Mouse (Mus musculus) heart, embryonic 11.5 days (tissue): ENCODE results near the gene Abhd8. TPM values are rescaled to one million over a fixed set of nuclear protein-coding genes. Genes with fewer than 3 reads are reported as not detected.

ENCODE experiments used
- ATAC-seq: fragments of 200-750 bp; cut with Nextera tagmentation; replicated peaks from 2 replicates; pipeline ENCODE4 v1.8.0; 2017; ENCODE audit warnings: moderate library complexity; ENCODE audit not compliant: insufficient number of reproducible peaks, low FRiP score, low TSS enrichment
- H3K27ac ChIP-seq: fragments of 300-500 bp; sonication (generic); 2 replicates; pipeline ENCODE4 v1.5.1; 2014; ENCODE audit warnings: mild to moderate bottlenecking, low read depth, low read length
- H3K27me3 ChIP-seq: fragments of 300-500 bp; sonication (generic); 2 replicates; pipeline ENCODE4 v1.6.1; 2014; ENCODE audit warnings: mild to moderate bottlenecking, low read length, mixed read lengths; ENCODE audit not compliant: control insufficient read depth, insufficient read depth
- H3K36me3 ChIP-seq: fragments of 300-500 bp; sonication (generic); 2 replicates; pipeline ENCODE4 v1.6.1; 2014; ENCODE audit warnings: mild to moderate bottlenecking, low read length, moderate library complexity, mixed read lengths; ENCODE audit not compliant: control insufficient read depth, insufficient read depth
- H3K4me1 ChIP-seq: fragments of 300-500 bp; sonication (generic); 2 replicates; pipeline ENCODE4 v1.6.1; 2014; ENCODE audit warnings: low read length; ENCODE audit not compliant: control insufficient read depth, insufficient read depth
- H3K4me2 ChIP-seq: fragments of 300-500 bp; sonication (generic); 2 replicates; pipeline ENCODE4 v1.6.1; 2014; ENCODE audit warnings: mild to moderate bottlenecking, moderate library complexity
- H3K4me3 ChIP-seq: fragments of 300-500 bp; sonication (generic); 2 replicates; pipeline ENCODE4 v1.5.1; 2014; ENCODE audit warnings: low read depth, low read length
- H3K9ac ChIP-seq: fragments of 300-500 bp; sonication (generic); 2 replicates; pipeline ENCODE4 v1.6.1; 2014; ENCODE audit warnings: mild to moderate bottlenecking, low read depth, low read length, moderate library complexity
- H3K9me3 ChIP-seq: fragments of 300-500 bp; sonication (generic); replicated peaks from 2 replicates; pipeline ENCODE4 v1.6.1; 2016; ENCODE audit warnings: low read length; ENCODE audit not compliant: control insufficient read depth
- WGBS: fragments of 180-500 bp; shearing (Covaris S2); extraction: QIAGEN DNeasy Blood & Tissue Kit; methylation state at CpG from one replicate; pipeline ENCODE4 v1.1.7; 2014; ENCODE audit not compliant: insufficient replicate concordance; 5-methylcytosine and 5-hydroxymethylcytosine counted together
- polyA plus RNA-seq: library from polyadenylated mRNA; unstranded; fragments of >200 nt; fragmentation: Nextera tagmentation; extraction: Ambion mirVana; gene quantifications from 2 replicates; pipeline ENCODE4 v1.2.1, GENCODE M21; 2014

The Abhd8 gene
- polyA plus RNA-seq, 1 experiment from 2014 or later: 17.0 TPM

DNA sequence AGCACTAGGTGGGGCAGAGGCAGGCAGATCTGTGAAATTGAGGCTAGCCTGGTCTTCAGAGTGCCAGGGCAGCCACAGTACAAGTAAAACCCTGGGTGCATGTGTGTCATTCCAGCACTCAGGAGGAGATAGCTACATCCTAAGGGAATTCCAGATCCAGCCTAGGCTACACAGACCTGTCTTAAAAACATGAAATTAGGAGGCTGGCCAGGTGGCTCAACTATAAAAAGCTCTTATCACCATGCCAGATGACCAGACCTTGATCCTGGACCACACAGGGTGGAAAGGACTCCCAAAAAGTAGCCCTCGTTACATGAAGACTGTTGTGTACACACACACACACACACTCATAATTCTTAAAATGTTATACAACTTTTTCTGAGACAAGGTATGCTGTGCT lies 4.5 kb upstream of the Abhd8 start:
- WGBS: 90% methylated on average over 1 of the region's 1 CpGs
- Histone ChIP-seq H3K9ac (no peak overlapping the region), H3K4me1 (peaks cover 21% of the 10 kb centered on the region), H3K9me3 (no peaks in the 10 kb centered on the region), H3K27me3 (no peaks in the 10 kb centered on the region), H3K4me2 (no peak overlapping the region), H3K36me3 (peaks cover 12% of the 10 kb centered on the region), H3K27ac (no peak overlapping the region), H3K4me3 (no peak overlapping the region; the same call in 1 of the 2 replicates)
- ATAC-seq: no peak

GRCm38 (mm10) chr8:71467201-71467600 lies 3.7 kb upstream of the Abhd8 start:
- H3K9me3 ChIP-seq: no peaks in the 10 kb centered on the region
- H3K4me2 ChIP-seq: no peak overlapping the region
- WGBS: 88% methylated on average over 2 of the region's 2 CpGs
- H3K9ac ChIP-seq: no peak overlapping the region
- peaks cover 5% of the 10 kb centered on the region; the same call in 1 of the 2 replicates for H3K27me3 ChIP-seq
- H3K27ac ChIP-seq: no peak overlapping the region
- H3K4me1 ChIP-seq: peaks cover 27% of the 10 kb centered on the region
- no peak overlapping the region for H3K4me3 ChIP-seq
- ATAC-seq: no peak
- H3K36me3 ChIP-seq: peaks cover 11% of the 10 kb centered on the region

GRCm38 (mm10) chr8:71466198-71466597 lies 2.7 kb upstream of the Abhd8 start:
- peaks cover 27% of the 10 kb centered on the region for H3K4me1 ChIP-seq
- H3K9me3 ChIP-seq: no peaks in the 10 kb centered on the region
- no peak overlapping the region for H3K9ac ChIP-seq
- H3K4me3 ChIP-seq: no peak overlapping the region
- ATAC-seq: no peak
- no peak overlapping the region for H3K4me2 ChIP-seq
- 92% methylated on average over 5 of the region's 5 CpGs for WGBS
- peaks cover 12% of the 10 kb centered on the region for H3K27me3 ChIP-seq
- no peak overlapping the region for H3K27ac ChIP-seq
- peaks cover 5% of the 10 kb centered on the region for H3K36me3 ChIP-seq

GRCm38 (mm10) chr8:71465733-71466132 lies 2.3 kb upstream of the Abhd8 start:
- H3K36me3 ChIP-seq: peaks cover 6% of the 10 kb centered on the region
- 70% methylated on average over 8 of the region's 8 CpGs for WGBS
- H3K27ac ChIP-seq: no peak overlapping the region
- ATAC-seq: no peak
- H3K4me1 ChIP-seq: peaks cover 26% of the 10 kb centered on the region
- H3K9ac ChIP-seq: peak overlapping the region; percentile 81
- H3K27me3 ChIP-seq: peaks cover 16% of the 10 kb centered on the region
- peak overlapping the region; percentile 83 for H3K4me3 ChIP-seq
- peak overlapping the region; percentile 90 for H3K4me2 ChIP-seq
- no peaks in the 10 kb centered on the region for H3K9me3 ChIP-seq

DNA sequence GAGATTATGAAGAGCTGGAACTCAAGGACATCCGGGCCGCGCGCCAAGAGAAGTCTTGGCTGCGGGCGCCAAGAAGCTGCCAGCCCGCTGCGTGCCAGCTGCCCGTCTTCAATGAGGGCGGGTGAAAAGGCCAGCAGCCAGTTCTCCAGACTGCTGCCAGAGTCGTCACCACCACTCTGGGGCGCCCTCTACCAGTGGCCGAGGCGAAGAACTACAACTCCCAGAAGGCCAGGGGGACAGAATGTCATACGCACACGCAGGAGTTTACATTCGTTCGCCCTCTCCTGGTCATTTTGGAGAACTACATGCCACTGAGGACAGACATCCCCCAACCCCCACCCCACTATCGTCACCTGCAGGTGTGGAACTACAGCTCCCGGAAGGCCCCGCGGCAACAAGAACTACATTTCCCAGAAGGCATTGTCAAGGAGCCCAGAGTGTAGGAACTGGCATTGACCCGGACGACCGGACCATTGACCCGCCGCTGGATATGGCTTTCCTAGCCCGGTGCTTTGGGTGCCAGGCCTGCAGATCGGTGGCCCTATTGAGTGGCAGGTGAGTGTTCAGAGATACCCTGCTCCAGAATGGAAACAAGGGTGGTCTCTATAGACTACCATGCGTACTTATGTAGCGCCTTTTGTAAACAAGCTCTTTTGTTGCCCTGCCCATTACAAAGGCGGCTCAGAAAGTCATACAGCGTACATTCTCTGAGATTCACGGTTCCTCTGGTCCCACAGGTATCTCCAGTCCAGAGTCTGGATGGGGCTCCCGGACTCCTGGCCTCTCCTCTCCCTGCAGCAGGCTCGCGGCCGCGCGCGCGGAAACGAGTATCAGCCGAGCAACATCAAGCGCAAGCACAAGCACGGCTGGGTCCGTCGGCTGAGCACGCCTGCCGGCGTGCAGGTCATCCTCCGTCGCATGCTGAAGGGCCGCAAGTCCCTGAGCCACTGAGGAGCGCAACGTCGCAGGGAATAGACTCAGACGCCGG lies 1.4 kb upstream of the Abhd8 start, which contains the start of gene Mrpl34:
TSS of gene Mrpl34 (plus strand) at position 447 of the 988 bp plus-strand sequence.
- Histone ChIP-seq H3K27ac (peak within 1 kb of the TSS; percentile 80), H3K9ac (peak within 1 kb of the TSS; percentile 81), H3K36me3 (peaks cover 7% of the 10 kb centered on the region), H3K9me3 (no peaks in the 10 kb centered on the region), H3K4me1 (peaks cover 17% of the 10 kb centered on the region), H3K4me2 (peak within 1 kb of the TSS; percentile 90), H3K4me3 (peak within 1 kb of the TSS; percentile 83), H3K27me3 (peaks cover 17% of the 10 kb centered on the region)
- peak; percentile 80 for ATAC-seq
- under 1% methylated on average over 59 of the region's 59 CpGs for WGBS

- Histone ChIP-seq H3K9ac (peak overlapping the region; percentile 81), H3K27me3 (peaks cover 19% of the 10 kb centered on the region), H3K4me1 (peaks cover 16% of the 10 kb centered on the region), H3K36me3 (peaks cover 7% of the 10 kb centered on the region), H3K4me2 (peak overlapping the region; percentile 90), H3K9me3 (no peaks in the 10 kb centered on the region), H3K4me3 (peak overlapping the region; percentile 83), H3K27ac (no peak overlapping the region)
- WGBS: 7% methylated on average over 16 of the region's 16 CpGs
- no peak for ATAC-seq
These were observed 669 bp downstream of the Abhd8 start for GRCm38 (mm10) chr8:71462786-71463185.

DNA sequence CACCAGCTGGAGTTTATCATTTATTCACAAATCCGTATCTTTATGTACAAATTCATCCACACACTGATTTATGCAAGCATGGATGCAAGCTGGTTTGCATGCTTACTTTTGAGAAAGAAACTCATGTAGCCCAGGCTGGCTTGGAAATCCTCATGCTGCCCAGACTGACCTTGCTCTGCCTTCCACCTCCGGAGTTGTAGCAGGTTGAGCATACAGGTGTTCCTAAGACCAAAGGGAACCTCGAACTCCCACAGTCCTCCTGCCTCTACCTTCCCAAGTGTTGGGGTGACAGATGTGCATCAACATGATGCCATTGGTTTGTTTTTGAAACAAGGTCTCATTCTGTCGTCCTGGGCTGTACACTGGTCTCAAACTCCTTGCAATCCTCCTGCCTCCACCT lies 1.3 kb downstream of the Abhd8 start:
- Histone ChIP-seq H3K4me1 (peaks cover 16% of the 10 kb centered on the region), H3K27me3 (peaks cover 19% of the 10 kb centered on the region), H3K9ac (0 out of 2 replicates have a peak overlapping the region, but pooled peaks have one; percentile 81), H3K27ac (no peak overlapping the region), H3K4me3 (no peak overlapping the region), H3K36me3 (peaks cover 7% of the 10 kb centered on the region), H3K4me2 (peak overlapping the region; percentile 90), H3K9me3 (no peaks in the 10 kb centered on the region)
- no peak for ATAC-seq
- WGBS: 62% methylated on average over 4 of the region's 4 CpGs

GRCm38 (mm10) chr8:71461152-71461840 lies 2.2 kb downstream of the Abhd8 start:
- Histone ChIP-seq H3K4me2 (no peak overlapping the region), H3K27ac (no peak overlapping the region), H3K9ac (no peak overlapping the region), H3K27me3 (peaks cover 19% of the 10 kb centered on the region), H3K36me3 (peaks cover 7% of the 10 kb centered on the region), H3K4me1 (peaks cover 16% of the 10 kb centered on the region), H3K4me3 (no peak overlapping the region), H3K9me3 (no peaks in the 10 kb centered on the region)
- WGBS: 58% methylated on average over 47 of the region's 47 CpGs
- ATAC-seq: no peak
